Mouse (Mus musculus): ENCODE results near the gene Plcg2.

GRCm38 (mm10) chr8:117481830-117482229 is 16.3 kb upstream of the Plcg2 start:
- TF ChIP-seq CTCF (IDR thresholded peaks at IDR 0.05; ENCODE audit: borderline replicate concordance, insufficient read depth, low read length) (no peak), POLR2A (IDR thresholded peaks at IDR 0.05; ENCODE audit: low read depth, low read length) (no peak)
